Mouse (Mus musculus): ENCODE results near the gene Emc10. TPM values are rescaled to one million over a fixed set of nuclear protein-coding genes. Genes with fewer than 3 reads are reported as not detected.

The Emc10 gene
- polyA plus RNA-seq, 1 experiment from 2014 or later: 140 TPM

DNA sequence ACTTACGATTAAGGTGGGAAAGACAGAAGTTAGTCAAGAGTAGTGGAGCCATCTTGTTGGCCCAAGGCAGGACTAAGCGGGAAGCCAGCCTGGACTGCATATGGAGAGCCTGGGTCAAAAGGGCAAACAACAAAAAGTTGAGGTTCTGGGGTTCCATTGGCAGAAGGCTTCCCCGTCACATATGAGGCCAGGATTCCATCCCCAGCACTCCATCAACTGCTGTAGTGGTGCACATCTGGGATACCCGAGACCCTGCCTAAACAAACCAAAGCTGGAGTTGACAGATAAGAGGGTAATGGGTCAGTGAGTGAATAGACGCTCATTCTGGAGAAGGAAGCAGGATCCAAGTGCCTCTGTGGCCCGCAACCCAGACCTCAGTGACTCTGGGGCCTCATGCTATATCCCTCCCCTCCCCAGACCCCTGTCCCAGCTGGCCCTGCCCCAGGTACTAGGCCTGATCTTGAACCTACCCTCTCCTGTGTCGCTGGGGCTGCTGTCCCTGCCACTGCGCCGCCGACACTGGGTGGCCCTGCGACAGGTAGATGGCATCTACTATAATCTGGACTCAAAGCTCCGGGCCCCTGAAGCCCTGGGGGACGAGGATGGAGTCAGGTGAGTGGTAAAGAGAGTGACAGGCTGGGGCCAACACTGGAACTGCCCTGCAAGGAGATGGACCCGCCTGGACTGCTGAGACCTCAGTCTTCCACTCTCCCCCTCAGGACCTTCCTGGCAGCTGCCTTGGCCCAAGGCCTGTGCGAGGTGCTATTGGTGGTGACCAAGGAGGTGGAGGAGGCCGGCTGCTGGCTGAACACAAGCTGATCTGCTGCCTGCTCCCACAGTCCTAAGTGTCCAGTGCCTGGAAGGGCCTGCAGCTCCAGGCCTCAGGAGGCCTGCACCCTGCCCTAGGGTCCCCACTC lies 25.4 kb downstream of the Emc10 start:
- whole genome bisulfite sequencing: 81% methylated on average over 15 of the region's 16 CpGs
- Histone ChIP-seq H3K4me2 (ENCODE audit: low read depth, low read length) (no peak overlapping the region), H3K9me3 (ENCODE audit: control insufficient read depth, low read length) (no peaks in the 10 kb centered on the region), H3K27me3 (replicated peaks; ENCODE audit: control insufficient read depth, insufficient read depth, low read length) (peaks cover 10% of the 10 kb centered on the region), H3K27ac (replicated peaks; ENCODE audit: low read depth, low read length) (no peak overlapping the region; the same call in 1 of the 2 replicates), H3K36me3 (ENCODE audit: control insufficient read depth, insufficient read depth, low read length) (0 out of 2 replicates have a peak, but pooled peaks cover 6% of the 10 kb centered on the region), H3K9ac (ENCODE audit: low read depth, low read length) (no peak overlapping the region), H3K4me1 (ENCODE audit: control insufficient read depth, insufficient read depth, low read length) (peaks cover 15% of the 10 kb centered on the region), H3K4me3 (ENCODE audit: low read depth, low read length) (no peak overlapping the region)
- no peak for ATAC-seq (ENCODE audit: low read depth)
- DNase-seq (ENCODE audit: low spot score): no peak

DNA sequence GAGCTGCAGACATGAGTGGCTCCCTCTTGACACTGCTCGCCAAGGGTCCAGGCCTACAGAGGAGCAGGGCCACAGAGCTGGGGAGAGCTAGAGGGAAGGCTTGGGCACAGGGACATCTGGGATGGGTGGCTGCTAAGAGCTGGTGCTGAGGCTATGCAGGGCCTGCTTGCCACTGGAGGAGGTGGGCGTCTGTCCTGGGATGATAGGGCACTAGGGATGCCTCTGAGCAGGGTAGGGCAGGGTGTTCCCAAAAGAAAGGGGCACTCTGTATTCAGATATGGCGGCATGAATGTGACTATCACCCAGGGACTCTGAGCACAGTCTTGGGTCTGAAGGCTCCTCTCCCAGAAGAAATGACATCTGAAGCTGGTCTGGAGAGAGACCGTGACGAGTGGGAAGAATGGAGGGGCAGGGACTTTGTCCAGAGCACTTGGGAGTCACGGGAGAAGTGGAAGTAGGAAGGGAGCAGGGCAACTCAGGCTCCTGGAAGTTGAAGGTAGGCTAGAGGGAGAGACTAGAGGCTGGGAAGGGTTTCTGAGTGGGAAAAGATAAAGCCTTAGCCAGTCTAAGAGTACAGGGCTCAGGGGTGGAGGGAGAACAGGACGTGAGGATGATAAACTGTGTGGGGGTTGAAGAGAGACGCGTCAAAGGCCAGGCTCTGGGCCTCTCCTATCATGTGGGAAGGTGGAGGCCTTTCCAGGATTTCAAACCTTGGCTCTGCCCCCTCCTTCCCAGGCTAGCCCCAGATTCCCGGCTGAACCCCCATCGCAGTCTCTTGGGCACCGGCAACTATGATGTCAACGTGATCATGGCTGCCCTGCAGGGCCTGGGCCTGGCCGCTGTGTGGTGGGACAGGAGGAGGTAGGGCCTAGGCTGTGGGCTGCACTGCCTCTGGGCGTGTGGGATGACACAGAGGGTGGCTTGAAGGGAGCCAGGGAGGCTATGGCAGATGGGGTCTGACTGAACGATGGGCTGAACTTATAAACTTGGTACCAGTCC lies 26.4 kb downstream of the Emc10 start:
- H3K9ac ChIP-seq (ENCODE audit: low read depth, low read length): no peak overlapping the region
- peaks cover 7% of the 10 kb centered on the region; the same call in 1 of the 2 replicates for H3K27me3 ChIP-seq (replicated peaks; ENCODE audit: control insufficient read depth, insufficient read depth, low read length)
- H3K4me3 ChIP-seq (ENCODE audit: low read depth, low read length): no peak overlapping the region
- no peaks in the 10 kb centered on the region for H3K9me3 ChIP-seq (ENCODE audit: control insufficient read depth, low read length)
- H3K4me1 ChIP-seq (ENCODE audit: control insufficient read depth, insufficient read depth, low read length): peaks cover 9% of the 10 kb centered on the region
- 87% methylated on average over 16 of the region's 16 CpGs for WGBS
- H3K36me3 ChIP-seq (ENCODE audit: control insufficient read depth, insufficient read depth, low read length): 0 out of 2 replicates have a peak, but pooled peaks cover 6% of the 10 kb centered on the region
- no peak for DNase-seq (ENCODE audit: low spot score)
- H3K27ac ChIP-seq (replicated peaks; ENCODE audit: low read depth, low read length): no peak overlapping the region
- no peak for ATAC-seq (ENCODE audit: low read depth)
- H3K4me2 ChIP-seq (ENCODE audit: low read depth, low read length): no peak overlapping the region

DNA sequence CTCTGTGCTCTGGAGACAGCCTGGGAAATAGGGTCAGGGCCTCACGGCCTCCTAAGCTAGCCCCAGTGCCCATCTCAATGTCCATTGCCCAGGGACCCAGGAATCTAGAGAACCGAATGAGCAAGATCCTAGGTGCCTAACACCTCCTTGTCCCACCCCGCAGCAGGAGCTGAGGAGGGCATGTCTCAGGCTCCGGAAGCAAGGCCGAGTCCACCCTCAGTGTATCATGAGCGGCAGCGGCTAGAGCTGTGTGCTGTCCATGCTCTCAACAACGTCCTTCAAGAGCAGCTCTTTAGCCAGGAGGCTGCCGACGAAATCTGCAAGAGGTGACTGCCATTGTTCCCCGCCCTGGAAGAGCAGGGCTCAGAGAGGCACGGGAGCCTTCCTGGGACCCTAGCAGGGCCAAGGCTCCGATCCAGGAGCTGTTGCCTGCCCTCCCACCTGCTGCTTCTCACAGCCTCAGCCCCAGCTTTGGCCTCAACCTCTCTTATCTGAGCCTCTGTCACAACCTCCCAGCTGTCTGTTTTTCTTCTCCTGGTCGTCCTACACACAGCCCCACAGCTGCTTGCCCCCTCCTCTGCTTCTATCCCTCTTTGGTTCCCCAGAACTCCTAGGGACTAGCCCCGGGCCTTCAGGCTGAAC lies 27.6 kb downstream of the Emc10 start:
- no peak for ATAC-seq (ENCODE audit: low read depth)
- Histone ChIP-seq H3K36me3 (ENCODE audit: control insufficient read depth, insufficient read depth, low read length) (0 out of 2 replicates have a peak, but pooled peaks cover 6% of the 10 kb centered on the region), H3K9me3 (ENCODE audit: control insufficient read depth, low read length) (no peaks in the 10 kb centered on the region), H3K27ac (replicated peaks; ENCODE audit: low read depth, low read length) (peak overlapping the region; percentile 75; the same call in 1 of the 2 replicates), H3K9ac (ENCODE audit: low read depth, low read length) (peak overlapping the region; percentile 86), H3K4me2 (ENCODE audit: low read depth, low read length) (peak overlapping the region; percentile 80), H3K4me3 (ENCODE audit: low read depth, low read length) (peak overlapping the region; percentile 76), H3K4me1 (ENCODE audit: control insufficient read depth, insufficient read depth, low read length) (peaks cover 9% of the 10 kb centered on the region), H3K27me3 (replicated peaks; ENCODE audit: control insufficient read depth, insufficient read depth, low read length) (peaks cover 3% of the 10 kb centered on the region)
- no peak for DNase-seq (ENCODE audit: low spot score)
- 64% methylated on average over 15 of the region's 15 CpGs for WGBS

DNA sequence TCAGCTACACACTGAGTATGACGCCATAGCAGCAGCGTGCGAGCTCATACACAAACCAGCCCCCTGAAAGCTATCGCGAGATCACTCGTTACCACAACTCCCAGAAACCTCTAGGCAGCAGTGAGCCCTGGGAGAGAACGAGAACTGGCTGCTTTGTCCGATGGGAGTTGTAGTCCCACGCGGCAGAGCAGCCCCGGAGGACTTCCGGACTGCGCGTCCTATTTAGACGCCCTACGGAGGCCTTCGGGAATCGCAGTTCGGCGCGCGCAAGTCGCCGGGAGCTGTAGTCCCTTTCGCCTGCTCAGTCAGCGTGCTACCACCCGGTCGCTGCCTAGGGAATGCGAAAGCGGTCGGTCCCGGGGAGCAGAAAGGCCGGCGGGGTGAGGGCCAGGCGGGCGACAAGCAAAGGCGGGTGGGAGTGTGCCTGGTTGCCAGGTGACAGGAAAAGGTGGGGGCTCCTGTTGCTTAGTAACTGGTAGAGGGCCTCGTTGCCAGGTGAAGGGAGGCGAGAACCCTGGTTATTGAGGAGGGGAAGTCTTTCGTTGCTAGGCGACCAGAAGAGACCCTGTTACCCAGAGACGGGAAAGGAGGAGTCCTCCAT lies 28.4 kb downstream of the Emc10 start, which contains the start of gene Josd2:
TSS of gene Josd2 (plus strand) at position 170 of the 601 bp plus-strand sequence.
- H3K36me3 ChIP-seq (ENCODE audit: control insufficient read depth, insufficient read depth, low read length): 0 out of 2 replicates have a peak, but pooled peaks cover 9% of the 10 kb centered on the region
- WGBS: under 1% methylated on average over 41 of the region's 42 CpGs
- H3K9me3 ChIP-seq (ENCODE audit: control insufficient read depth, low read length): no peaks in the 10 kb centered on the region
- peak within 1 kb of the TSS; percentile 86 for H3K9ac ChIP-seq (ENCODE audit: low read depth, low read length)
- H3K4me3 ChIP-seq (ENCODE audit: low read depth, low read length): peak within 1 kb of the TSS; percentile 76
- peaks cover 9% of the 10 kb centered on the region for H3K4me1 ChIP-seq (ENCODE audit: control insufficient read depth, insufficient read depth, low read length)
- peak within 1 kb of the TSS; percentile 75; the same call in 1 of the 2 replicates for H3K27ac ChIP-seq (replicated peaks; ENCODE audit: low read depth, low read length)
- peaks cover 12% of the 10 kb centered on the region for H3K27me3 ChIP-seq (replicated peaks; ENCODE audit: control insufficient read depth, insufficient read depth, low read length)
- ATAC-seq (ENCODE audit: low read depth): peak; percentile 97
- peak; percentile 99 for DNase-seq (ENCODE audit: low spot score)
- H3K4me2 ChIP-seq (ENCODE audit: low read depth, low read length): peak within 1 kb of the TSS; percentile 80

DNA sequence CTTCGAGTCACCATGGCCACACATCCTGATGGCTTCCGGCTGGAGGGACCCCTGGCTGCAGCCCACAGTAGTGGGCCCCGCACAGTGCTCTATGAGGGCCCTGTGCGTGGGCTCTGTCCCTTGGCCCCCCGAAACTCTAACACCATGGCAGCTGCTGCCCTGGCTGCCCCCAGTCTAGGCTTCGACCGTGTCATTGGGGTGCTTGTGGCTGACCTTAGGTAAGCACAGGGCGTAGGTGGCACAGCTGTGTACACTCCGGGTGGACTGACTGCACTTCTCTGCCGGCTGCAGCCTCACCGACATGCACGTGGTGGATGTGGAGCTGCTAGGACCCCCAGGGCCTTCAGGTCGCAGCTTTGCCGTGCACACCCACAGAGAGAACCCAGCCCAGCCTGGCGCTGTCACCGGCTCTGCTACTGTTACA lies 29.4 kb downstream of the Emc10 start:
- 75% methylated on average over 15 of the region's 16 CpGs for WGBS
- Histone ChIP-seq H3K27me3 (replicated peaks; ENCODE audit: control insufficient read depth, insufficient read depth, low read length) (peaks cover 22% of the 10 kb centered on the region), H3K4me1 (ENCODE audit: control insufficient read depth, insufficient read depth, low read length) (peaks cover 9% of the 10 kb centered on the region), H3K9ac (ENCODE audit: low read depth, low read length) (no peak overlapping the region), H3K27ac (replicated peaks; ENCODE audit: low read depth, low read length) (no peak overlapping the region), H3K36me3 (ENCODE audit: control insufficient read depth, insufficient read depth, low read length) (0 out of 2 replicates have a peak, but pooled peaks cover 15% of the 10 kb centered on the region), H3K4me2 (ENCODE audit: low read depth, low read length) (peak overlapping the region; percentile 80; the same call in 1 of the 2 replicates), H3K9me3 (ENCODE audit: control insufficient read depth, low read length) (no peaks in the 10 kb centered on the region), H3K4me3 (ENCODE audit: low read depth, low read length) (no peak overlapping the region)
- DNase-seq (ENCODE audit: low spot score): no peak
- no peak for ATAC-seq (ENCODE audit: low read depth)

DNA sequence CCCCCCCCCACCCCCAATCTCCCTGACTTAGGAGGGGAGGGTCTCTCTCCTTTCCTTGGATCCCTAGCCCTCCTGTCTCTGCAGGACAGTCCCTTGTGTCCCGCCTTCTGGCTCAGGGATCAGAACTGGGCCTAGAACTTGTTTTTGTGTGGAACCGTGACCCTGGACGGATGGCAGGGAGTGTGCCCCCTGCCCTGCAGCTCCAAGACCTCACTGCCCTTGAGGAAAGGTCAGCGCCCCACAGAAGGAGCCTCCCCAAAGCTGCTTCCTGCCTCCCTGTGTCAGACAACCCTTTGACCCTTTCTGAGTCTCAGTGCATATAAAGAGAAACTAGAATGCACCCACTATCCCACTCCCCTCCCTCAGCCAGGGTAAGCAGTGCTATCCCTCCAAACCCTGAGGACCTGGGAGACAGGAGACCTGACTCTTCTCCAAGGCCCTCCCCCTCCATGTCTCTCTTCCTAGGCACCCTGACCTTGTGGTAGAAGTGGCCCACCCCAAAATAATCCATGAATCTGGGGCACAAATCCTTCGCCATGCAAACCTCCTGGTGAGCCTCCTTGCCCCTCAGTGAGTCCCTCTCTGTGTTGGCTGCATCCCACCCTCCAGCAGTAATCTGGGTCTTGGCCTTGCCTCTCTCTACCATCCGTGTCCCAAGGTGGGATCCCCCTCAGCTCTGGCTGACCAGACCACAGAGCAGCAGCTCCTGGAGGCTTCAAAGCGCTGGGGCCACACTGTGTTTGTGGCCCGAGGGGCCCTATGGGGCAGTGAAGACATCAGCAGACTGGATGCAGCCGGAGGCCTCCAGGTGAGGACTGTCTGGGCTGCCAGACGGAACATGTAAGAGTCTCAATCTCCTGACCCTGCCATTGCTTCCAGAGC lies 30.1 kb downstream of the Emc10 start:
- peaks cover 29% of the 10 kb centered on the region for H3K27me3 ChIP-seq (replicated peaks; ENCODE audit: control insufficient read depth, insufficient read depth, low read length)
- DNase-seq (ENCODE audit: low spot score) (no peak), ATAC-seq (ENCODE audit: low read depth) (no peak)
- peaks cover 9% of the 10 kb centered on the region for H3K4me1 ChIP-seq (ENCODE audit: control insufficient read depth, insufficient read depth, low read length)
- no peak overlapping the region for H3K4me2 ChIP-seq (ENCODE audit: low read depth, low read length)
- H3K36me3 ChIP-seq (ENCODE audit: control insufficient read depth, insufficient read depth, low read length): 0 out of 2 replicates have a peak, but pooled peaks cover 15% of the 10 kb centered on the region
- no peak overlapping the region for H3K27ac ChIP-seq (replicated peaks; ENCODE audit: low read depth, low read length)
- WGBS: 76% methylated on average over 10 of the region's 10 CpGs
- H3K9me3 ChIP-seq (ENCODE audit: control insufficient read depth, low read length): no peaks in the 10 kb centered on the region
- H3K9ac ChIP-seq (ENCODE audit: low read depth, low read length): no peak overlapping the region
- H3K4me3 ChIP-seq (ENCODE audit: low read depth, low read length): no peak overlapping the region

DNA sequence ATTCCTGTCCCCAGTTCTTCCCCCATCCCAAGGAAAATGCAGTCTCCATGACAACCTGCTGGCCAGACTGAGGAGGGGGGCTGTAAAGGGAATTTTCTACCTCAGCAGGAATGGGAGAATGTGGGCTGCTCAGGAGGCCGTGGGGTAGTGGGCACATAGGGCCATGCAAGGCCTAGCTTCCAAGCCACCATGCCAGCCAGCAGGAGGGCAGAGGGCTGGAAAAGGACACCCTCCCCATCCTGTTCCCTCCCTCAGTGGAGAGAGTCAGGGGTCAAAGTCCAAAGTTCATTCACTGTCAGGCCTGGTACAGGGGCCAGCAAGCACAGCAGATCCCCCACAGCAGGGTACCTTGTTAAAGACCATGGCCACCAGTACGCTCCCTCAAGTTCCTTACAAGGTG lies 31.2 kb downstream of the Emc10 start, which contains the start of gene Aspdh:
TSS of gene Aspdh (plus strand) at position 281 of the 400 bp plus-strand sequence.
- Histone ChIP-seq H3K27ac (replicated peaks; ENCODE audit: low read depth, low read length) (no peak within 1 kb of the TSS), H3K4me1 (ENCODE audit: control insufficient read depth, insufficient read depth, low read length) (peaks cover 9% of the 10 kb centered on the region)
- WGBS: 27% methylated on average over 1 of the region's 2 CpGs

More for the DNA sequence above, 31.2 kb downstream of the Emc10 start, which contains the start of gene Aspdh:
- DNase-seq (ENCODE audit: low spot score) (no peak), ATAC-seq (ENCODE audit: low read depth) (no peak)
- H3K9me3 ChIP-seq (ENCODE audit: control insufficient read depth, low read length): no peaks in the 10 kb centered on the region
- H3K4me2 ChIP-seq (ENCODE audit: low read depth, low read length): no peak within 1 kb of the TSS
- 0 out of 2 replicates have a peak, but pooled peaks cover 15% of the 10 kb centered on the region for H3K36me3 ChIP-seq (ENCODE audit: control insufficient read depth, insufficient read depth, low read length)
- H3K4me3 ChIP-seq (ENCODE audit: low read depth, low read length): no peak within 1 kb of the TSS
- H3K27me3 ChIP-seq (replicated peaks; ENCODE audit: control insufficient read depth, insufficient read depth, low read length): peaks cover 40% of the 10 kb centered on the region
- H3K9ac ChIP-seq (ENCODE audit: low read depth, low read length): no peak within 1 kb of the TSS

All from embryonic facial prominence, embryonic 14.5 days (tissue).